Mouse (Mus musculus) embryonic fibroblast, embryonic 13.5 days (primary cell): Measurements from ENCODE around the gene Zmynd11. TPM values are rescaled to one million over a fixed set of nuclear protein-coding genes. Genes with fewer than 3 reads are reported as not detected.
A peak's percentile ranks its signal among the peaks of the same experiment; 100 is the strongest.

Source experiments
- H3K27ac ChIP-seq: 2 replicates; pipeline ENCODE4 v1.5.1; 2012; ENCODE audit warnings: low read length, control low read depth, inconsistent platforms; ENCODE audit not compliant: insufficient read depth
- H3K4me1 ChIP-seq: 2 replicates; pipeline ENCODE4 v1.6.1; 2011; ENCODE audit warnings: low read length; ENCODE audit not compliant: control insufficient read depth, insufficient read depth
- H3K4me3 ChIP-seq: 2 replicates; pipeline ENCODE4 v1.5.1; 2011; ENCODE audit warnings: mild to moderate bottlenecking, control low read depth, low read length; ENCODE audit not compliant: insufficient read depth
- CTCF ChIP-seq: IDR thresholded peaks from 2 replicates; pipeline ENCODE4 v1.5.1; 2011; ENCODE audit warnings: mild to moderate bottlenecking, control low read depth, low read length, moderate library complexity, borderline replicate concordance; ENCODE audit not compliant: insufficient read depth
- POLR2A ChIP-seq: IDR thresholded peaks from 2 replicates; pipeline ENCODE4 v1.6.1; 2011; ENCODE audit warnings: low read depth, mild to moderate bottlenecking, control low read depth, low read length, moderate library complexity
- polyA plus RNA-seq: library from polyadenylated mRNA; stranded (reverse); fragments of >200 nt; gene quantifications from 2 replicates; pipeline ENCODE4 v1.2.4, GENCODE M21; 2011; ENCODE audit warnings: low read depth; ENCODE audit not compliant: missing spikeins, insufficient read length

The Zmynd11 gene
- polyA plus RNA-seq, 1 experiment, result 135 TPM

GRCm38 (mm10) chr13:9667954-9668496 is 97.1 kb downstream of the Zmynd11 start:
- H3K27ac ChIP-seq, result no peak overlapping the region
- no peak for TF ChIP-seq POLR2A
- TF ChIP-seq CTCF, result no peak
- no peak overlapping the region for H3K4me3 ChIP-seq
- no peaks in the 10 kb centered on the region for H3K4me1 ChIP-seq

GRCm38 (mm10) chr13:9663593-9663992 is 101.5 kb downstream of the Zmynd11 start:
- TF ChIP-seq CTCF (no peak), POLR2A (no peak)
- H3K27ac ChIP-seq, result no peak overlapping the region
- no peak overlapping the region for H3K4me3 ChIP-seq
- H3K4me1 ChIP-seq, result no peaks in the 10 kb centered on the region

DNA sequence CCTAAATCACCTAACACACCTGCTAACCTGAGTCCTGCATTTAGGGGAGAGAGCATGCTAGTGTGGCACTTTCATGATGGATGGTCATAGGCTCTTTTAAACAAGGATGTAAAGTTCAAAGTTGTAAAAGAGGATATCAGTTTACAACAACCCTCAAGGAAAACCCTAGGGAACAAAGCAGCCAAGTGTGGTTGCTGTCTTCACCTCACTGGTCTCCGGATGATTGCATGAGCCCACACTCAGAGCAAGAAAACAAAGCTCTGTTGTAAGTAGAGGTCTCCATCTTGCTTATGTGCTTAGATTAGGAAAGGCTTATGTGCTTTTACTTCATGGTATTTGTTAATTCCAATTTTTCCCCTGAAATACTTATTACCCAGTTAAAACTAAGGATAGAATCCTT is 104.4 kb downstream of the Zmynd11 start:
- H3K4me1 ChIP-seq, result no peaks in the 10 kb centered on the region
- no peak for TF ChIP-seq CTCF
- no peak for TF ChIP-seq POLR2A
- H3K4me3 ChIP-seq, result no peak overlapping the region
- H3K27ac ChIP-seq, result no peak overlapping the region

DNA sequence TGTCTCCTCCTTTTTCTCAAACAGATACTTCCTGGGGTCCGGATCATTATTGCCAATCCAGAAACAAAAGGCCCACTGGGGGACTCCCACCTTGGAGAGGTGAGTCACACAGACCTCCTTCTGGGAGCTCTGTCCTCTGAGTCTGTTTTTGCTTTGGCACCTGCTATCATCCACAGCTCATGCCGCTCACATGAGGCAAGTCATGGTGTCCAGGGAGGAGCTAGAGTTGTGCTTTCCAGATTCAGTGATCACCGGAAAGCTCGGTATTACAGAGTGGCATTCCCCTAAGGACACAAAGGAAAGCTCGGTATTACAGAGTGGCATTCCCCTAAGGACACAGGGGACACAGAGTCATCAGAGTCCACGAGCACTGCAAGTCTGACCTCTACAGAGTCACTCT is 108.5 kb downstream of the Zmynd11 start:
- no peak overlapping the region for H3K4me3 ChIP-seq
- H3K4me1 ChIP-seq, result no peaks in the 10 kb centered on the region
- TF ChIP-seq POLR2A (no peak), CTCF (no peak)
- no peak overlapping the region for H3K27ac ChIP-seq

DNA sequence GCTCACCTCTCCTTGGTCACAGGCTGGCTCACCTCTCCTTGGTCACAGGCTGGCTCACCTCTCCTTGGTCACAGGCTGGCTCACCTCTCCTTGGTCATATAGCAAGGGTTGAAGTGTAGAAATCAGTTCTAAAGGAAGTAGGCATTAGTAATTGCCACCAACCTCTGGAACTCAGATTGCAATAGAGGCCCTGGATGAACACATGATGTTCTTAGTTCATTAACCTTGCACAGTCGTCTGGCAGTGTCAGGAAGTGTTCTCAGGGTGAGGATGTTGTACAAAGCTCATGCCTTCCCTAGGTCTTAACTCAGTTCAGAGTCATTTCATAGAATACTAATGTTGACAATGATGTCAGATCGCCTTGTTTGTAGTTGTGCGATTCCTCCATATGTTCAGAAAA is 112.1 kb downstream of the Zmynd11 start:
- no peak overlapping the region for H3K27ac ChIP-seq
- TF ChIP-seq CTCF (no peak), POLR2A (no peak)
- no peaks in the 10 kb centered on the region for H3K4me1 ChIP-seq
- H3K4me3 ChIP-seq, result no peak overlapping the region

DNA sequence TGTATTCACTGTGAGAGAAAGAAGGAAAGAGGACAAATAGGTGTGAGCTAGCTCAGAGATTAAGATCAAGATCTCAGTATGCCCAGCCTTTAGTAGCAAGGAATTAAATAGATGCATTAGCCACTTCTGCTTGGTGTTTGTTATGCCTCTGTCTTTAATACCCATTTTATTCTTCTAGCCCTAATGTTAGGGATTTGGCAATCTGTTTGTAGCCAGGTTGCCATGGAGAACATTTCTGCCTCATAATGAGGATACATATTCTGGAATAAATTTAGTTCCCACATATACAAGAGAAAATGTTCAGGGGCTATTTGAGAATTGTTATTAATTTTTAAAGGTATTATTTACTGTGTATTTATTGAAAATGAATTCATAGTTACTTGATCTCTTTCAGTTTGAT is 114.5 kb downstream of the Zmynd11 start:
- no peak overlapping the region for H3K27ac ChIP-seq
- H3K4me3 ChIP-seq, result no peak overlapping the region
- TF ChIP-seq POLR2A, result no peak
- no peak for TF ChIP-seq CTCF
- no peaks in the 10 kb centered on the region for H3K4me1 ChIP-seq

DNA sequence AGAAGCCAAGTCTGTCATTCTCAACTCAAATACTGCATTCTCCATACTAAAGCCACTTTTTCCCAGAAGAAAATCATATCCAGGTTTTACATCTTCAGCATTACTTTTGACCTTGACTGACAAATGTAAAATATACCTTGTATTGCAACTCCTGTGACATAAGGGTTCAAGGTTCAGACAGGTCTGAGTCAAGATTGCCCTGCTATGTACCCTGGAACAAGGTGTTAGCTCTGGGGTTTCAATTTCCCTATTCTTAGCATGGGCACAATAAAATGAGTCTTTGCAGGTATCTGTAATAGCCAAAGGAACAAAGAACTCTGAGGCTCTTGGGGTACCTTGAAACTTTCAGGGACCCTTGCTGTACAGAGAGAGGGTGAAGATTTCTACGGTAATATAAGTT is 115.2 kb downstream of the Zmynd11 start:
- no peak for TF ChIP-seq CTCF
- TF ChIP-seq POLR2A, result no peak
- Histone ChIP-seq H3K27ac (no peak overlapping the region), H3K4me3 (no peak overlapping the region), H3K4me1 (no peaks in the 10 kb centered on the region)

- TF ChIP-seq POLR2A (no peak), CTCF (no peak)
- H3K4me3 ChIP-seq, result no peak overlapping the region
- no peak overlapping the region for H3K27ac ChIP-seq
- H3K4me1 ChIP-seq, result no peaks in the 10 kb centered on the region
Measured at GRCm38 (mm10) chr13:9648716-9649115, 116.4 kb downstream of the Zmynd11 start.

DNA sequence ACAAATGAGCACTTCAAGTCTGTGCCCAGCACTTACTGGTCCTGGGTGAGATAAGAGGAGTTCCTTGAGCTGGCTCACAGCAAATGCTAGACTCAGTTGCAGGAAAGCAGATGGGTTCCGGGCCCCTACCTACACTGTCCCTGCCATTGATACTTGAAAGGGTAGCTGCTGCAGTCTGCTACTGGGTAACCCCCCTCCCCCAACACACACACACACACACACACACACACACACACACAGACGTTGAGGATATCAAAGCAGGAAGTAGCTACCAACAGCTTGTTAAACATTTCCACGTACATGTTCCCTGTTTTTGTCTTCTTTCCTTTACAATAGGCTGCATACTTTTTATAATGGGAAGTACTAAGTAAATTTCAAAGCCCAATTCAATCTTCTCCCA is 127.2 kb downstream of the Zmynd11 start:
- Histone ChIP-seq H3K4me3 (no peak overlapping the region), H3K4me1 (no peaks in the 10 kb centered on the region), H3K27ac (no peak overlapping the region)
- no peak for TF ChIP-seq CTCF
- TF ChIP-seq POLR2A, result no peak

DNA sequence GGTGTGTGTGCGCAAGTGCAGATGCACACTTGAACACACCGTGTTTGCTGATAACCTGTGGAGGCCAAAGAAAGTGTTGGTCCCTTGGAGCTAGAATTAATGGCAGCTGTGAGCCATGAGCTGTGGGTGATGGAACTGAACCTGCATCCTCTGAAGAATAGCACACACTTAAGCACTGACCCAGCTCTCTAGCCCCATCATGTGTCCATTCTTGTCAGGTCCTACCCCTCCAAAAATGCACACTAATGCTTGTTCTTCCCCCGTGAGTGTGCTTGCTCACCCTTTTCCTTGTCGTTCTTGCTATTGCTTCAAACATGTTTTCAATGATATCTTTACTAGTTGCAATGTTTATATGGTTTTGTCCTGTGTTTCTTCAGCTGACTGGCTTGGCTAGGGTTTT is 128.6 kb downstream of the Zmynd11 start:
- TF ChIP-seq POLR2A (no peak), CTCF (peak; percentile 48; the same call in 1 of the 2 replicates)
- H3K4me1 ChIP-seq, result no peaks in the 10 kb centered on the region
- H3K27ac ChIP-seq, result no peak overlapping the region
- no peak overlapping the region for H3K4me3 ChIP-seq

GRCm38 (mm10) chr13:9635951-9636350 is 129.2 kb downstream of the Zmynd11 start:
- Histone ChIP-seq H3K27ac (no peak overlapping the region), H3K4me1 (no peaks in the 10 kb centered on the region), H3K4me3 (no peak overlapping the region)
- TF ChIP-seq CTCF (no peak), POLR2A (no peak)
